Mouse (Mus musculus) kidney, postnatal 0 days (tissue): Measurements from ENCODE around the gene Rpl18a. TPM values are rescaled to one million over a fixed set of nuclear protein-coding genes. Genes with fewer than 3 reads are reported as not detected.
"Not testable (repeated sequence)": the region's sequence is repeated elsewhere in the genome, so short reads cannot be mapped to it uniquely, and the experiment has no call there.

Source experiments
- ATAC-seq: fragments of 200-750 bp; cut with Nextera tagmentation; replicated peaks from 2 replicates; pipeline ENCODE4 v1.8.0; 2017; ENCODE audit warnings: low read depth, moderate number of reproducible peaks, moderate TSS enrichment, moderate library complexity; ENCODE audit not compliant: low FRiP score
- DNase-seq: peaks from one replicate; pipeline ENCODE4 v3.0.0-alpha.2; 2016; ENCODE audit warnings: low spot score
- H3K27ac ChIP-seq: fragments of 300-500 bp; sonication (generic); 2 replicates; pipeline ENCODE4 v1.5.1; 2014; ENCODE audit warnings: mild to moderate bottlenecking
- H3K27me3 ChIP-seq: fragments of 300-500 bp; sonication (generic); 2 replicates; pipeline ENCODE4 v1.6.1; 2014; ENCODE audit warnings: low read length, mixed read lengths; ENCODE audit not compliant: insufficient read depth
- H3K36me3 ChIP-seq: fragments of 300-500 bp; sonication (generic); 2 replicates; pipeline ENCODE4 v1.6.1; 2014; ENCODE audit warnings: low read length, mixed read lengths; ENCODE audit not compliant: insufficient read depth
- H3K4me1 ChIP-seq: fragments of 300-500 bp; sonication (generic); replicated peaks from 2 replicates; pipeline ENCODE4 v1.6.1; 2014; ENCODE audit warnings: antibody characterized with exemption, low read length, mixed read lengths; ENCODE audit not compliant: insufficient read depth
- H3K4me2 ChIP-seq: fragments of 300-500 bp; sonication (generic); 2 replicates; pipeline ENCODE4 v1.6.1; 2014; ENCODE audit warnings: mild to moderate bottlenecking, low read length, moderate library complexity, mixed read lengths
- H3K4me3 ChIP-seq: fragments of 300-500 bp; sonication (generic); replicated peaks from 2 replicates; pipeline ENCODE4 v1.5.1; 2014; ENCODE audit warnings: low read depth, low read length
- H3K9ac ChIP-seq: fragments of 300-500 bp; sonication (generic); 2 replicates; pipeline ENCODE4 v1.6.1; 2014; ENCODE audit warnings: low read depth, low read length
- H3K9me3 ChIP-seq: fragments of 300-500 bp; sonication (generic); replicated peaks from 2 replicates; pipeline ENCODE4 v1.6.1; 2016; ENCODE audit warnings: low read length, inconsistent platforms, mixed read lengths
- CTCF ChIP-seq: IDR thresholded peaks from 2 replicates; pipeline ENCODE4 v1.5.1; 2016; ENCODE audit warnings: antibody characterized with exemption, low read depth, mild to moderate bottlenecking, moderate library complexity
- WGBS: fragments of 180-500 bp; shearing (Covaris S2); extraction: QIAGEN DNeasy Blood & Tissue Kit; methylation state at CpG from one replicate; pipeline ENCODE4 v1.1.7; 2014; 5-methylcytosine and 5-hydroxymethylcytosine counted together
- polyA plus RNA-seq: library from polyadenylated mRNA; unstranded; fragments of >200 nt; fragmentation: Nextera tagmentation; extraction: Ambion mirVana; gene quantifications from 2 replicates; pipeline ENCODE4 v1.2.1, GENCODE M21; 2015

Rpl18a gene
- polyA plus RNA-seq, 1 experiment from 2014 or later: 5,941 TPM

- 36% methylated on average over 2 of the region's 2 CpGs for WGBS
- 0 out of 2 replicates have a peak overlapping the region, but pooled peaks have one; percentile 23 for H3K9ac ChIP-seq
- H3K27me3 ChIP-seq: no peaks in the 10 kb centered on the region
- no peak overlapping the region for H3K4me2 ChIP-seq
- H3K9me3 ChIP-seq: no peaks in the 10 kb centered on the region
- DNase-seq: no peak
- peaks cover 11% of the 10 kb centered on the region for H3K36me3 ChIP-seq
- no peak overlapping the region for H3K27ac ChIP-seq
- no peak overlapping the region for H3K4me3 ChIP-seq
- peaks cover 10% of the 10 kb centered on the region for H3K4me1 ChIP-seq
- no peak for TF ChIP-seq CTCF
- no peak for ATAC-seq
These were observed 1.5 kb upstream of the Rpl18a start for GRCm38 (mm10) chr8:70898661-70899198.

DNA sequence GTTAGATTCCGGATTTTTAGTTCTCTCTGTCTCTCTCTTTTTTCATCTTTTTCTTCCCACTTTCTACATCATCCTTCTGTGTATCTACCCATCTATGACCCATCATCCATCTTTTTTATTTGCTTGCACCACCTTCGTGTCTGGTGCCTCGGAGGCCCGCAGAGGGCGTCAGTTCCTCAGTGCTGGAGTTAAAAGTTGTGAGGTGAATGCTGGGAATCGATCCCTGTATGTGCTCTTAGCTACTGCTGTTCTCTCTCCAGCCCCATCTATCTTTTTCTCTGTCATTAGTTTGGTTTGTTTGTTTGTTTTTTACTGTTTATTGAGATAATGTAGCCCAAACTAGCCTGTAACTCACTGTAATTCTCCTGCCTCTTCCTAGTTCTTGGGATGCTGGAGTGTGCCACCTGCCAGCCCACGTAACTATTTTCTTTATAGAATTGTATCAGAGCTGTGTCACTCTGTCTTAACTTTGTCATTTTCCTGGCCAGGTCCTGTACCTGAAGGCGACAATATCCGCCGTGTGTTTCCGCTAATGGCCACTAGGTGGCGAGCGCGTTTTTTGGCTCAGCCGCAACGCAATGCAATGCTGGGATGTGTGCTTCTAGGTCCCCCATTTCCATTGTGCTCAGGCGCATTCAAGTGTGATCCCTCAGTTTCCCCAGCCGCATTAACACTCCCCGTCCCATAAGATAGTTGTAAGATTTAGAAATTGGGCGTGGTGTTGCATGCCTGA, 635 bp upstream of the Rpl18a start:
- Histone ChIP-seq H3K36me3 (peaks cover 11% of the 10 kb centered on the region), H3K9me3 (no peaks in the 10 kb centered on the region), H3K27ac (peak overlapping the region; percentile 81), H3K4me1 (peaks cover 10% of the 10 kb centered on the region), H3K27me3 (no peaks in the 10 kb centered on the region; the same call in 1 of the 2 replicates), H3K9ac (peak overlapping the region; percentile 61), H3K4me3 (peak overlapping the region; percentile 92), H3K4me2 (peak overlapping the region; percentile 79)
- ATAC-seq (peak; percentile 33), DNase-seq (peak; percentile 88)
- WGBS: under 1% methylated on average over 20 of the region's 20 CpGs
- TF ChIP-seq CTCF: peak; percentile 94

DNA sequence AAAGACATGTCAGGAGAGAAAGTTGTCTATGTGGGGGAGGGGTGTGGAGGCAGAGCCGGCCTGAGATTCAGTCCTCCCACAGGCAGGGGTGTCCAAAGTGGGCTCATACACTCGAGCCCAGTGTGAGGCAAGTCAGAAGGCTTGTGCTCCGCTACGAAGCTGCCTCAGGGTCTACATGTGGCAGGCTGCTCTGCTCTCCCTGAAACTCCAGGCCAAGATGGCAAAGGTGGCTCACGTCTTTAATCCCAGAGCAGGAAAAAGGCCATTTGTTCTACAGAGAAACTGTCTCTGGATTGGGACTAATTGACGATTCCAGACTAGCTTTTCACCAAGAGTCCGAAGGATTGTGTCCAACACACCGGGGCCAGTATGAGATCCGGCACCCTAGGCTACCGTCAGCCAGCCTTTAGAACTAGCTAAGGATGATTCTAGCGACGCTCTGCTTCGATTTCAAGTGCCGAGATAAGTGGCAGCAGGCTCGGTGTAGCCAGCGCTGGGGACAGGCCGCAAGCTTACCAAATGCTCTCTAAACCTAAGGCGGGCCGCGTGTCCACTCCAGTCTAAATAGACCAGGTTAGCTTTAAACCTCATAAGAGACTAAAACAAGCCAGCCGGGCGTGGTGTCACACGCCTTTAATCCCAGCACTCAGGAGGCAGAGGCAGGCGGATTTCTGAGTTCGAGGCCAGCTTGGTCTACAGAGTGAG, 744 bp downstream of the Rpl18a start:
- Histone ChIP-seq H3K36me3 (peaks cover 11% of the 10 kb centered on the region), H3K9ac (peak overlapping the region; percentile 96), H3K4me2 (peak overlapping the region; percentile 87), H3K27me3 (peaks cover 12% of the 10 kb centered on the region), H3K27ac (peak overlapping the region; percentile 81), H3K9me3 (no peaks in the 10 kb centered on the region), H3K4me1 (peaks cover 23% of the 10 kb centered on the region), H3K4me3 (peak overlapping the region; percentile 92)
- TF ChIP-seq CTCF: no peak
- DNase-seq: no peak
- WGBS: 2% methylated on average over 25 of the region's 25 CpGs
- ATAC-seq: no peak

- not testable (repeated sequence) for DNase-seq, H3K27ac ChIP-seq, H3K9me3 ChIP-seq, ATAC-seq
- WGBS: 68% methylated on average over 24 of the region's 24 CpGs
- H3K4me3 ChIP-seq: peak overlapping the region; percentile 92
- H3K9ac ChIP-seq: peak overlapping the region; percentile 96; the same call in 1 of the 2 replicates
- H3K27me3 ChIP-seq: peaks cover 17% of the 10 kb centered on the region
- H3K36me3 ChIP-seq: peaks cover 11% of the 10 kb centered on the region
- peak overlapping the region; percentile 87 for H3K4me2 ChIP-seq
- peaks cover 23% of the 10 kb centered on the region for H3K4me1 ChIP-seq
These were observed 1.5 kb downstream of the Rpl18a start for GRCm38 (mm10) chr8:70895571-70896259.

DNA sequence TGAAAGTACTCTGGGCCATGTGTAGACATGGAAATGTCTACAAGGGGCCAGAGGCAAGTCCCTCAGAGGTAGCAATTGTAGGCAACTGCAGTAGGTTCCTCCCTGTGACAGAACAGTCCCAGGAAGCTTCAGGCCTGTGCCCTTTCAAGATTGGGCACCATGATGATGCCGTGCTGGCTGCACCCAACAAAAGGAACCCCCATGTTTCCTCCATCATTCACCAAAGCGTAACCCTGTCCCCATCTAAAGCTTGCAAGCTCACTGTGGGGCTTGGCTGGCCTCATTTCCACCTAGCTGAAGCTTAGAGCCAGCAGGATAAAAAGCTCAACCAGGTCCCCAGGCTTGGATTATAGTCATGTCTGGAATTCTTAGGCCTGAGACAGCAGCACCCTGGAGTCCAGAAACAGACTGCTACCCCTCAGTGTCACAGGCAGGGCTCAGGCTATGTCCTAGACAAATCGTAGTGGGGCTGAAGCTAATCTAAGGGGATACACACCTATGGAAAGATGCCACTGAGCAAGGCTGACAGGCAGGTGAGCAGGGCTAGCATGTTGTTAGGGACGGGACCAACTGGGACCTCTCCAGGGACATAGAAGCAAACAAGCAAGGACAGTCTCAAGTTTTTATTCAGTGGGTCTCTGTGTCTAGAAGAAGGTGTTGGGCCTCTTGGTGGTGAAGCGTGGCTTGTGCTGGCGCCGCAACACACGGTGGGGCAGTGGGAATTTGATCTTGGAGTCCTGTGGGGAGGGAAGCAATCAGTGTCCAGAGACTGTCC, 2.3 kb downstream of the Rpl18a start:
- H3K27me3 ChIP-seq: peaks cover 17% of the 10 kb centered on the region
- TF ChIP-seq CTCF: no peak
- no peak for ATAC-seq

More for the DNA sequence above, 2.3 kb downstream of the Rpl18a start:
- Histone ChIP-seq H3K4me3 (no peak overlapping the region), H3K9me3 (no peaks in the 10 kb centered on the region), H3K27ac (no peak overlapping the region), H3K36me3 (peaks cover 11% of the 10 kb centered on the region), H3K4me1 (peaks cover 23% of the 10 kb centered on the region), H3K9ac (no peak overlapping the region), H3K4me2 (no peak overlapping the region)
- DNase-seq: no peak
- 78% methylated on average over 8 of the region's 8 CpGs for WGBS
